ENCODE assay signal across 13 mouse cellular contexts in genomic region chr13:42608963-42609362, GRCm38 (mm10).
A peak's percentile ranks its signal among the peaks of the same experiment; 100 is the strongest.
DNase-seq lines count a peak whose midpoint lies in the region; ATAC-seq and TF ChIP-seq lines count a peak whose summit lies in the region.
"Had no signal": no experiment of that assay in that cellular context is flagged by ENCODE, and none has a peak within 500 bp of the region (broad histone marks: within the 10 kb centered on the region; RNA-seq: fewer than 3 reads in every experiment).

No protein-coding gene starts in this region.

- ATAC-seq in intestine, postnatal 0 days: no peak
- no peak for ATAC-seq in intestine, embryonic 15.5 days
- ATAC-seq in neural tube, embryonic 11.5 days (ENCODE audit: insufficient read depth, low FRiP score, low TSS enrichment): no peak
- ATAC-seq in neural tube, embryonic 15.5 days (ENCODE audit: low FRiP score): no peak
- ATAC-seq in stomach, postnatal 0 days (ENCODE audit: low FRiP score, low TSS enrichment): no peak

- H3K27ac ChIP-seq in intestine, postnatal 0 days (ENCODE audit: low read depth, low read length): no peak overlapping the region
- H3K27ac ChIP-seq in intestine, embryonic 15.5 days: no peak overlapping the region
- no peak overlapping the region for H3K27ac ChIP-seq in neural tube, embryonic 11.5 days (ENCODE audit: low read depth, low read length)
- no peak overlapping the region for H3K27ac ChIP-seq in neural tube, embryonic 15.5 days (replicated peaks)
- H3K27ac ChIP-seq in stomach, postnatal 0 days (replicated peaks): no peak overlapping the region
- H3K27ac ChIP-seq: embryonic facial prominence, embryonic 12.5 days; hindbrain, embryonic 14.5 days; limb, embryonic 13.5 days had no signal

- 43% methylated on average over 4 of the region's 4 CpGs for WGBS in intestine, postnatal 0 days
- WGBS in intestine, embryonic 15.5 days: 38% methylated on average over 4 of the region's 4 CpGs
- WGBS in neural tube, embryonic 11.5 days: 33% methylated on average over 4 of the region's 4 CpGs
- WGBS in neural tube, embryonic 15.5 days: 31% methylated on average over 4 of the region's 4 CpGs
- 39% methylated on average over 4 of the region's 4 CpGs for WGBS in stomach, postnatal 0 days

- no peaks in the 10 kb centered on the region for H3K36me3 ChIP-seq in intestine, postnatal 0 days (ENCODE audit: control insufficient read depth, insufficient read depth)
- no peaks in the 10 kb centered on the region for H3K36me3 ChIP-seq in intestine, embryonic 15.5 days
- H3K36me3 ChIP-seq in neural tube, embryonic 11.5 days (ENCODE audit: control insufficient read depth, insufficient read depth, low read length): no peaks in the 10 kb centered on the region
- H3K36me3 ChIP-seq in neural tube, embryonic 15.5 days: no peaks in the 10 kb centered on the region
- no peaks in the 10 kb centered on the region for H3K36me3 ChIP-seq in stomach, postnatal 0 days (ENCODE audit: control insufficient read depth, insufficient read depth, low read length)
- H3K36me3 ChIP-seq: embryonic facial prominence, embryonic 12.5 days; limb, embryonic 13.5 days had no signal

- TF ChIP-seq CTCF in intestine, postnatal 0 days (IDR thresholded peaks at IDR 0.05; ENCODE audit: low read depth): peak; percentile 53
- peak; percentile 34; the same call in 1 of the 2 replicates for TF ChIP-seq CTCF in stomach, postnatal 0 days (IDR thresholded peaks at IDR 0.05; ENCODE audit: low read depth)

- H3K4me3 ChIP-seq in intestine, postnatal 0 days (ENCODE audit: low read depth, low read length): no peak overlapping the region
- no peak overlapping the region for H3K4me3 ChIP-seq in intestine, embryonic 15.5 days (replicated peaks)
- no peak overlapping the region for H3K4me3 ChIP-seq in neural tube, embryonic 11.5 days (ENCODE audit: low read depth, low read length)
- no peak overlapping the region for H3K4me3 ChIP-seq in neural tube, embryonic 15.5 days (replicated peaks)
- H3K4me3 ChIP-seq in stomach, postnatal 0 days (ENCODE audit: low read depth, low read length): no peak overlapping the region
- H3K4me3 ChIP-seq: embryonic facial prominence, embryonic 12.5 days; limb, embryonic 13.5 days; myocyte had no signal

- peak; percentile 45 for DNase-seq in neural tube, embryonic 11.5 days (ENCODE audit: low spot score)
- DNase-seq in embryo, embryonic 10.5 days (ENCODE audit: low spot score): peak; percentile 68
- no peak for DNase-seq in stomach, postnatal 0 days (ENCODE audit: low spot score)
- no peak for DNase-seq in layer of hippocampus, postnatal 36 days
- DNase-seq: gastrocnemius, postnatal 25 days; spleen, adult 18-20 months had no signal

- H3K4me1 ChIP-seq in intestine, postnatal 0 days (replicated peaks; ENCODE audit: control insufficient read depth, insufficient read depth, low read length): no peaks in the 10 kb centered on the region
- H3K4me1 ChIP-seq in intestine, embryonic 15.5 days (replicated peaks): no peaks in the 10 kb centered on the region
- no peaks in the 10 kb centered on the region for H3K4me1 ChIP-seq in neural tube, embryonic 11.5 days (ENCODE audit: control insufficient read depth, insufficient read depth, low read length)
- no peaks in the 10 kb centered on the region for H3K4me1 ChIP-seq in neural tube, embryonic 15.5 days
- no peaks in the 10 kb centered on the region for H3K4me1 ChIP-seq in stomach, postnatal 0 days (replicated peaks; ENCODE audit: control insufficient read depth, insufficient read depth)
- H3K4me1 ChIP-seq: embryonic facial prominence, embryonic 12.5 days; limb, embryonic 13.5 days had no signal

- H3K9ac ChIP-seq in intestine, postnatal 0 days (ENCODE audit: low read depth, low read length): no peak overlapping the region
- no peak overlapping the region for H3K9ac ChIP-seq in intestine, embryonic 15.5 days
- H3K9ac ChIP-seq in neural tube, embryonic 11.5 days (ENCODE audit: low read length): no peak overlapping the region
- H3K9ac ChIP-seq in neural tube, embryonic 15.5 days (replicated peaks): no peak overlapping the region
- H3K9ac ChIP-seq in stomach, postnatal 0 days (ENCODE audit: low read length): no peak overlapping the region
- H3K9ac ChIP-seq: embryonic facial prominence, embryonic 12.5 days; hindbrain, embryonic 14.5 days; limb, embryonic 13.5 days had no signal

- no peaks in the 10 kb centered on the region for H3K27me3 ChIP-seq in intestine, postnatal 0 days (replicated peaks; ENCODE audit: control insufficient read depth, insufficient read depth, low read length)
- H3K27me3 ChIP-seq in intestine, embryonic 15.5 days (replicated peaks): no peaks in the 10 kb centered on the region
- H3K27me3 ChIP-seq in neural tube, embryonic 11.5 days (ENCODE audit: control insufficient read depth, insufficient read depth, low read length): no peaks in the 10 kb centered on the region
- no peaks in the 10 kb centered on the region for H3K27me3 ChIP-seq in neural tube, embryonic 15.5 days (replicated peaks)
- no peaks in the 10 kb centered on the region for H3K27me3 ChIP-seq in stomach, postnatal 0 days (ENCODE audit: control insufficient read depth, insufficient read depth, low read length)
- H3K27me3 ChIP-seq: embryonic facial prominence, embryonic 12.5 days had no signal

- no peak for TF ChIP-seq EP300 in stomach, postnatal 0 days (optimal IDR thresholded peaks at IDR 0.05)

- no peaks in the 10 kb centered on the region for H3K9me3 ChIP-seq in intestine, postnatal 0 days (ENCODE audit: control insufficient read depth)
- H3K9me3 ChIP-seq in intestine, embryonic 15.5 days: no peaks in the 10 kb centered on the region
- H3K9me3 ChIP-seq in neural tube, embryonic 11.5 days (ENCODE audit: control insufficient read depth, low read length): no peaks in the 10 kb centered on the region
- no peaks in the 10 kb centered on the region for H3K9me3 ChIP-seq in neural tube, embryonic 15.5 days (replicated peaks)
- no peaks in the 10 kb centered on the region for H3K9me3 ChIP-seq in stomach, postnatal 0 days (ENCODE audit: control insufficient read depth, low read length)
- H3K9me3 ChIP-seq: embryonic facial prominence, embryonic 12.5 days; limb, embryonic 13.5 days had no signal

- no peak overlapping the region for H3K4me2 ChIP-seq in intestine, postnatal 0 days (replicated peaks; ENCODE audit: low read depth)
- no peak overlapping the region for H3K4me2 ChIP-seq in intestine, embryonic 15.5 days (replicated peaks)
- no peak overlapping the region for H3K4me2 ChIP-seq in neural tube, embryonic 11.5 days (ENCODE audit: low read depth)
- no peak overlapping the region for H3K4me2 ChIP-seq in neural tube, embryonic 15.5 days
- H3K4me2 ChIP-seq in stomach, postnatal 0 days (replicated peaks; ENCODE audit: low read depth): no peak overlapping the region
- H3K4me2 ChIP-seq: embryonic facial prominence, embryonic 12.5 days; hindbrain, embryonic 14.5 days; limb, embryonic 13.5 days had no signal

Comparison
In these comparisons a context has a peak if more than half of its experiments do, and no peak if none do; other contexts are left out.
1. DNase-seq: peak in neural tube, embryonic 11.5 days (single experiment) and embryo, embryonic 10.5 days (single experiment); none in stomach, postnatal 0 days (single experiment) and layer of hippocampus, postnatal 36 days (0 of 2).